Mouse (Mus musculus): Measurements from ENCODE around the gene Gm5678. TPM values are rescaled to one million over a fixed set of nuclear protein-coding genes. Genes with fewer than 3 reads are reported as not detected.

Gene Gm5678
- not detected in 2 replicates for polyA plus RNA-seq (2015; fragmentation: Nextera tagmentation; extraction: Ambion mirVana)

DNA sequence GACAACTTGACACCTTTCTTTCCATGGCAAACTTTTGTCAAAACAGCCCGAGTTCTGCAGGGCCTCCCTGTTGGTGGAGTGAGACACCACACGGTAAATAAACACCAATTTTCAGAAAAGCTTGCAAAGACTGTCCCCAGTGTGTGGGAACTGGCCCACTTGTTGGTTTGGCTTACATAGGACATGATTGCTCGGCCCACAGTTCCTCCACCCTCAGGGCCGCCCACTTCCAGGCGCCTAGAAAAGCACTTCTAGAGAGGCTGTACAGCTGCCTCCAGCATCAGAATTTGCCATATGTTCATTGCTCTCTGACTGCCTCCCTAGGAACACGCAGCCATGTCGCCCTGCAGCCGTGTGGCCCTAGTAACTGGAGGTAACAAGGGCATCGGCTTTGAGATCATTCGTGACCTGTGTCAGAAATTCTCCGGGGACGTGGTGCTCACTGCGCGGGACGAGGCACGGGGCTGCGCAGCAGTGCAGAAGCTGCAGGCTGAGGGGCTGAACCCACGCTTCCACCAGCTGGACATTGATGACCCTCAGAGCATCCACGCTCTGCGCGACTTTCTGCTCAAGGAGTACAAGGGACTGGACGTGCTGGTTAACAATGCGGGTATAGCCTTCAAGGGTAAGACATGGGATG is at the start of gene Gm5678:
TSS of gene Gm5678 (plus strand) at position 337 of the 640 bp plus-strand sequence.
- H3K27ac ChIP-seq (ENCODE audit: low read length), result no peak within 1 kb of the TSS
- WGBS, result 72% methylated on average over 23 of the region's 23 CpGs
- H3K9me3 ChIP-seq (ENCODE audit: control insufficient read depth, low read length), result no peaks in the 10 kb centered on the region
- no peak within 1 kb of the TSS for H3K4me3 ChIP-seq (ENCODE audit: low read length)
- H3K4me2 ChIP-seq (ENCODE audit: low read depth, low read length), result no peak within 1 kb of the TSS
- no peak for ATAC-seq (ENCODE audit: low read depth)
- no peak within 1 kb of the TSS for H3K9ac ChIP-seq (ENCODE audit: low read length)
- no peaks in the 10 kb centered on the region for H3K36me3 ChIP-seq (ENCODE audit: control insufficient read depth, insufficient read depth, low read length)
- H3K27me3 ChIP-seq (ENCODE audit: control insufficient read depth, insufficient read depth, low read depth, low read length), result no peaks in the 10 kb centered on the region
- H3K4me1 ChIP-seq (replicated peaks; ENCODE audit: control insufficient read depth, insufficient read depth, low read length), result no peaks in the 10 kb centered on the region

DNA sequence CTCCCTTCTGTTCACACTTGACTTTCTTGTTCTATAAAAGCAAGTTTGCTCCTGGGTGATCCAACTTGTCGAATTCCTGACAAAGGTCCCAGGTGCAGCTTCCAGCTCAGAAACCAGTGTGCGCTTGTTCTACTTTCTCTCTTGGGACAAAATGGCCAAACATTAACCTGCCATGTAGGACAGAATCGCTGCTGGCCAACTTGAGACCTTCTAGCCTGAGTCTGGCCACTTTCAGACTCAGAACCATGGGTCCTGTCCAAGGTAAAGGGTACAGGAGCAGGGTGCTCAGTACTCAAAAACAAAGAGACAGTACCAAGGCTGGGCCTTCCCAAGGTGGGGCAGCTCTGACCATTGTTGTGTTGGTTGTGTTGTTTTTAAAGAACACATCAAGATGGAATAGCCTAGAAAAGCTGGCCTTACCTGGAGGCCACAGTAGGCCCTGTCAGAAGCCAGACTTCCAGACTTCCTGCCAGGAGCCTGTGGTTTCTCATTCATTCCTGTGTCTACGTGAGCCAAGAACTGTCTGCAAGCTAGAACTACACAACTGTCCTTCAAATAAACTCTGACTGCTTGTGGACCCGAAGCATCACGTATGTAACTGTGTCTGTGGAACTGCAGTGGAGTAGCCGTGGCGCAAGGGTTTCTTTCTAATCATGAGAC is 49.4 kb upstream of the Gm5678 start:
- Histone ChIP-seq H3K4me3 (ENCODE audit: low read length) (no peak overlapping the region), H3K27ac (ENCODE audit: low read length) (no peak overlapping the region), H3K4me1 (replicated peaks; ENCODE audit: control insufficient read depth, insufficient read depth, low read length) (peaks cover 12% of the 10 kb centered on the region), H3K9ac (ENCODE audit: low read length) (no peak overlapping the region), H3K9me3 (ENCODE audit: control insufficient read depth, low read length) (no peaks in the 10 kb centered on the region), H3K36me3 (ENCODE audit: control insufficient read depth, insufficient read depth, low read length) (no peaks in the 10 kb centered on the region), H3K4me2 (ENCODE audit: low read depth, low read length) (no peak overlapping the region), H3K27me3 (ENCODE audit: control insufficient read depth, insufficient read depth, low read depth, low read length) (no peaks in the 10 kb centered on the region)
- ATAC-seq (ENCODE audit: low read depth), result no peak
- WGBS, result 83% methylated on average over 8 of the region's 8 CpGs

DNA sequence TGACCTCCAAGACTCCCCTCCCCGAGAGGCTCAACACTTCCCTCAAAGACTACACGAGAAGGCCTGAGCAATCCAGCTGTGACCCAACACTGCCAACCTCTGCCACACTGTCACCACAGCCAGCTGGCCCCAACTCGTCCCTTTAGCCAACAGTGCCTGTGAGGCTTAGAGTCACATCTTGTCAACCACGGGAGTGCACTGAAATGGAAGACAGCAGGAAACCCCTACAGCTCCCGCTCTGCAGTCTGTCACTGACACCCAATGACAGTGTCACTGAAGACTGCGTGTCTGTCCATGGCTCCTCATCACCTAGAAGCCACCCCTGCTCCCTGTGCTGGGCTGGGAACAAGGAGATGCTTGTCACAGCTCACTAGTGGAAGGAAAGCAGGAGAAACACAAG is 46.8 kb upstream of the Gm5678 start:
- Histone ChIP-seq H3K4me3 (ENCODE audit: low read length) (no peak overlapping the region), H3K9ac (ENCODE audit: low read length) (no peak overlapping the region), H3K27ac (ENCODE audit: low read length) (peak overlapping the region; percentile 62), H3K36me3 (ENCODE audit: control insufficient read depth, insufficient read depth, low read length) (peaks cover 7% of the 10 kb centered on the region), H3K4me2 (ENCODE audit: low read depth, low read length) (no peak overlapping the region), H3K27me3 (ENCODE audit: control insufficient read depth, insufficient read depth, low read depth, low read length) (no peaks in the 10 kb centered on the region), H3K9me3 (ENCODE audit: control insufficient read depth, low read length) (no peaks in the 10 kb centered on the region), H3K4me1 (replicated peaks; ENCODE audit: control insufficient read depth, insufficient read depth, low read length) (0 out of 2 replicates have a peak, but pooled peaks cover 7% of the 10 kb centered on the region)
- ATAC-seq (ENCODE audit: low read depth), result peak; percentile 97
- WGBS, result 41% methylated on average over 6 of the region's 6 CpGs

DNA sequence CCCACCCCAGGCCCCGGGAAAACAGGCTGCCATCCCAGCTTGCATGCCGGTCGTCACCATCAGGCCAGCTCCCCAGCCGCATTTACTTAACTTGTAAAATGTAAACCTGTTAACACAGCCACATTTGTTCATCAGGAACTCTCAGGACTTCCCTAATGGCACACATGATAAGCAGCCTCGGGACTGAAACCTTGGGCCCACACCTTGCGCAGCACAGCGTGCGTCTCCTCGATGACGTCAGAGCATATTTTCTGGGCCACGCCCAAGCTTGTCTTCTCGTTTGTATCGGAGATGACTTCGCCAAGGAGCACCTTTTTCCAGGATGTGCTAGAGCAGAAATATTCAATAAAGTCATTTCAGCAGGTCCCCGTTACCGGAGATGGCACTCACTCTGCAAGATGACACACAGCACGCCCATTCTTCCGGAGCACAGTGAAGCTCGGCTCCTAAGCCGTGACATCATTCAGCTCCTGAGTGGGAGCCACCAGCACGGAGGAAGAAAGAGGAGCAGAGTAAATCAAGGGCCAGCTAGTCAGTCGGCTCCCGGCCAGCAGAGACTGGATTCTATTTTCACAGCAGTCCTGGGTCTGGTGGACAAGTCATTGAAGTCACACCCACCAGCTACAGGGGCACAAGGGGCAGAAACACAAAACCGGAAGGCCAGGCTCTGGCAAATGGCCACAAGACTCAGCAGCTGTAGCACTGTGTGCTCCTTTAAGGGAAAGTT is 42.8 kb upstream of the Gm5678 start:
- Histone ChIP-seq H3K4me3 (ENCODE audit: low read length) (no peak overlapping the region), H3K27me3 (ENCODE audit: control insufficient read depth, insufficient read depth, low read depth, low read length) (no peaks in the 10 kb centered on the region), H3K27ac (ENCODE audit: low read length) (no peak overlapping the region), H3K4me2 (ENCODE audit: low read depth, low read length) (no peak overlapping the region), H3K9ac (ENCODE audit: low read length) (no peak overlapping the region), H3K9me3 (ENCODE audit: control insufficient read depth, low read length) (no peaks in the 10 kb centered on the region), H3K4me1 (replicated peaks; ENCODE audit: control insufficient read depth, insufficient read depth, low read length) (0 out of 2 replicates have a peak, but pooled peaks cover 3% of the 10 kb centered on the region), H3K36me3 (ENCODE audit: control insufficient read depth, insufficient read depth, low read length) (peaks cover 7% of the 10 kb centered on the region)
- WGBS, result 77% methylated on average over 24 of the region's 24 CpGs
- no peak for ATAC-seq (ENCODE audit: low read depth)

DNA sequence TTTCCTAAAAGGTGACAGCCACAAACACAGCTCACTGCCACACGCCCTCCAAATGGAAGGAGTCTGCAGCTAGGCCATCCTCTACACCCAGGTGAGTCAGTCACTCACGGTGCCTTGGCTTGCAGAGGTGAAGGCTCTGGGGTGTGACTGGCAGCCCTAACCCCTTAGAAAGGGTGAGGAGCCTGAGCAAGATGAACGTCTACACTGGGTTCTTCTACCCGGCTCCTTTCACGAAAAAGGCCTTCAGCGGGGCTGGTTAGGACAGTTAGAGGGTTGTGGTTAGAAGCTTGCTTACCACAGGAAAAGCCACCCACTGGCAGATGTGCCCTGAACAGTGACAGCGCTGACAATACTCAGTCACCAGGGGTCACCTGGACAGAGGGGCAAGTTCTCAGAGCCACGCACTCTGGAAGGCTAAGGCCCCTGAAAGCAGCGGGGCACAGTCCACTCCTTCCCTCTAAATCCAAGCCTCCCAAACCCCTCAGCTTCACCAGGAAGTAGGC is 42.1 kb upstream of the Gm5678 start:
- H3K9ac ChIP-seq (ENCODE audit: low read length), result no peak overlapping the region
- H3K36me3 ChIP-seq (ENCODE audit: control insufficient read depth, insufficient read depth, low read length), result peaks cover 11% of the 10 kb centered on the region
- H3K4me1 ChIP-seq (replicated peaks; ENCODE audit: control insufficient read depth, insufficient read depth, low read length), result no peaks in the 10 kb centered on the region
- no peak overlapping the region for H3K27ac ChIP-seq (ENCODE audit: low read length)
- no peak for ATAC-seq (ENCODE audit: low read depth)
- no peaks in the 10 kb centered on the region for H3K9me3 ChIP-seq (ENCODE audit: control insufficient read depth, low read length)
- H3K4me2 ChIP-seq (ENCODE audit: low read depth, low read length), result no peak overlapping the region
- H3K4me3 ChIP-seq (ENCODE audit: low read length), result no peak overlapping the region
- 84% methylated on average over 9 of the region's 9 CpGs for WGBS
- H3K27me3 ChIP-seq (ENCODE audit: control insufficient read depth, insufficient read depth, low read depth, low read length), result no peaks in the 10 kb centered on the region

DNA sequence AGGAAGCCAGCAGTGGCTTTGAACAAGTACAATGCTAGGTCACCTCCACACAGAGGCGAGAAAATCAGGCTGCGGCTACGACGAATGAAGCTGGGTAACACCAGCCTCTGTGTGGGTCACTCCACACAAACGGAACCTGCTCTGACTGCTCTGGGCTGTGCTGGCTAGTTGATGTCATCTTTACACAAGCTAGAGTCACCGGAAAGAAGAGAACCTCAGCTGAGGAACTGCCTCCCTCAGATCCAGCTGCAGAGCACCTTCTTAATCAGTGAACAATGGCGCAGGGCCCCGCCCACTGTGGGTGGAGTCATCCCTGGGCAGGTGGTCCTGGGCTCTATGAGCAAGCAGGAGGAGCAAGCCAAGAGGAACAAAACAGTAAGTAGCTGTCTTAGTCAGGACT is 41.5 kb upstream of the Gm5678 start:
- 63% methylated on average over 8 of the region's 8 CpGs for WGBS
- no peak overlapping the region for H3K4me3 ChIP-seq (ENCODE audit: low read length)
- no peaks in the 10 kb centered on the region for H3K4me1 ChIP-seq (replicated peaks; ENCODE audit: control insufficient read depth, insufficient read depth, low read length)
- ATAC-seq (ENCODE audit: low read depth), result no peak
- no peak overlapping the region for H3K9ac ChIP-seq (ENCODE audit: low read length)
- H3K9me3 ChIP-seq (ENCODE audit: control insufficient read depth, low read length), result no peaks in the 10 kb centered on the region
- H3K36me3 ChIP-seq (ENCODE audit: control insufficient read depth, insufficient read depth, low read length), result peaks cover 13% of the 10 kb centered on the region
- no peaks in the 10 kb centered on the region for H3K27me3 ChIP-seq (ENCODE audit: control insufficient read depth, insufficient read depth, low read depth, low read length)
- no peak overlapping the region for H3K4me2 ChIP-seq (ENCODE audit: low read depth, low read length)
- H3K27ac ChIP-seq (ENCODE audit: low read length), result no peak overlapping the region

DNA sequence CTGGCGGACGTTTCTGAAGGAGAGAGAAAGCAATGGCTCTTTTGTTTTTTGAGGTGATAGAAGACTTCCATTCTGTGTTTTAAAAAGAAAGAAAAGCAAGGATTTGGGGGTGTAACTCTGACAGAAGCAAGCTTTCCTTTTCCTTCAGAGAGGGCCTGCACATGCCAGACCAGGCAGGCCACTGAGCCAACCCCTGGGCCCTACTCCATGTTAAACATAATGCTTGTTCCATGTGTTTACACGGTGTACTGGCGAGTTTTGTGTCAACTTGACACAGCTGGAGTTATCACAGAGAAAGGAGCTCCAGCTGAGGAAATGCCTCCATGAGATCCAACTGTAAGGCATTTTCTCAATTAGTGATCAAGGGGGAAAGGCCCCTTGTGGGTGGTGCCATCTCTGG is 39.6 kb upstream of the Gm5678 start:
- Histone ChIP-seq H3K4me2 (ENCODE audit: low read depth, low read length) (no peak overlapping the region), H3K9ac (ENCODE audit: low read length) (no peak overlapping the region)

DNA sequence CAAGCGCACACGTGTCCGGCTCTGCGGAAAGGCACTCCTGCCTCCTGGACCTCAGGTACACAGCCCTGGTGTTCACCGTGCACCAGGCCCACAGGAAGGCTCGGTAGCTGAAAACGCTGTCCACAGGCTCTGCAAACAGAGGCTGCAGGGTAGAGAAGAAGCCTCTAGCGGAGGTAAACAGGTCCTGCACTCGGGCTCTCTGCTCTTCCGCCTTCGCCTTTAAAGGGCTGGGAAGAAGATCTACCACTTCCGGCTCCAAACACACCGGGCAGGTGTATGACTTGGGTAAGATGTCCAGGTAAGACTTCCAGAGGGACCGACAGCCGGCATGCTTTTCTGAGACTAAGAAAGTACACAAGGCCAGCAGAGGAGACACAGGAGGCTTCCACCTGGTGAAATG is 37.0 kb upstream of the Gm5678 start:
- 81% methylated on average over 15 of the region's 15 CpGs for WGBS
- H3K27ac ChIP-seq (ENCODE audit: low read length), result no peak overlapping the region

More for the DNA sequence above, 39.6 kb upstream of the Gm5678 start:
- 55% methylated on average over 4 of the region's 4 CpGs for WGBS
- H3K27me3 ChIP-seq (ENCODE audit: control insufficient read depth, insufficient read depth, low read depth, low read length), result no peaks in the 10 kb centered on the region
- H3K36me3 ChIP-seq (ENCODE audit: control insufficient read depth, insufficient read depth, low read length), result peaks cover 13% of the 10 kb centered on the region
- no peak for ATAC-seq (ENCODE audit: low read depth)
- H3K4me3 ChIP-seq (ENCODE audit: low read length), result no peak overlapping the region
- H3K4me1 ChIP-seq (replicated peaks; ENCODE audit: control insufficient read depth, insufficient read depth, low read length), result no peaks in the 10 kb centered on the region
- H3K27ac ChIP-seq (ENCODE audit: low read length), result no peak overlapping the region
- no peaks in the 10 kb centered on the region for H3K9me3 ChIP-seq (ENCODE audit: control insufficient read depth, low read length)

More for the DNA sequence above, 37.0 kb upstream of the Gm5678 start:
- no peak overlapping the region for H3K4me2 ChIP-seq (ENCODE audit: low read depth, low read length)
- no peak overlapping the region for H3K9ac ChIP-seq (ENCODE audit: low read length)
- H3K27me3 ChIP-seq (ENCODE audit: control insufficient read depth, insufficient read depth, low read depth, low read length), result no peaks in the 10 kb centered on the region
- no peaks in the 10 kb centered on the region for H3K4me1 ChIP-seq (replicated peaks; ENCODE audit: control insufficient read depth, insufficient read depth, low read length)
- peaks cover 5% of the 10 kb centered on the region for H3K36me3 ChIP-seq (ENCODE audit: control insufficient read depth, insufficient read depth, low read length)
- H3K4me3 ChIP-seq (ENCODE audit: low read length), result no peak overlapping the region
- H3K9me3 ChIP-seq (ENCODE audit: control insufficient read depth, low read length), result no peaks in the 10 kb centered on the region
- ATAC-seq (ENCODE audit: low read depth), result no peak

Data from lung, embryonic 16.5 days (tissue).